Mouse (Mus musculus): ENCODE measurements around the gene Gnat1.

Gnat1 gene

GRCm38 (mm10) chr9:107625351-107626128 lies 54.0 kb downstream of the Gnat1 start:
- DNase-seq = no peak

- DNase-seq = no peak
Measured at GRCm38 (mm10) chr9:107624951-107625350, 54.6 kb downstream of the Gnat1 start.

- DNase-seq = no peak
Measured at GRCm38 (mm10) chr9:107624539-107624938, 55.0 kb downstream of the Gnat1 start.

All from layer of hippocampus, adult 9-11 months (tissue).